Comparison of ENCODE assay signal across 11 mouse cellular contexts in genomic region chr5:131948571-131949151, GRCm38 (mm10).
DNase-seq lines count a peak whose midpoint lies in the region; ATAC-seq lines count a peak whose summit lies in the region.
"Had no signal": no experiment of that assay in that cellular context is flagged by ENCODE, and none has a peak within 500 bp of the region (broad histone marks: within the 10 kb centered on the region; RNA-seq: fewer than 3 reads in every experiment).

No protein-coding gene starts in this region.

- no peaks in the 10 kb centered on the region for H3K9me3 ChIP-seq in embryonic facial prominence, embryonic 14.5 days (ENCODE audit: control insufficient read depth, low read length)
- no peaks in the 10 kb centered on the region for H3K9me3 ChIP-seq in hindbrain, embryonic 13.5 days
- no peaks in the 10 kb centered on the region for H3K9me3 ChIP-seq in midbrain, embryonic 13.5 days
- H3K9me3 ChIP-seq: heart, embryonic 10.5 days had no signal

- ATAC-seq in embryonic facial prominence, embryonic 14.5 days (ENCODE audit: low read depth), result peak; percentile 63; the same call in 1 of the 2 replicates
- 0 out of 2 replicates have a peak, but pooled peaks have one; percentile 39 for ATAC-seq in hindbrain, embryonic 13.5 days (ENCODE audit: low FRiP score)
- 0 out of 2 replicates have a peak, but pooled peaks have one; percentile 37 for ATAC-seq in midbrain, embryonic 13.5 days

- peak overlapping the region; percentile 75 for H3K27ac ChIP-seq in embryonic facial prominence, embryonic 14.5 days (replicated peaks; ENCODE audit: low read depth, low read length)
- H3K27ac ChIP-seq in hindbrain, embryonic 13.5 days, result peak overlapping the region; percentile 84
- H3K27ac ChIP-seq in midbrain, embryonic 13.5 days, result peak overlapping the region; percentile 79
- H3K27ac ChIP-seq: heart, embryonic 10.5 days had no signal

- peak; percentile 61 for DNase-seq in embryo, embryonic 10.5 days (ENCODE audit: low spot score)
- peak; percentile 71 for DNase-seq in embryonic facial prominence, embryonic 14.5 days (ENCODE audit: low spot score)
- no peak for DNase-seq in natural killer cell, adult 2 months (ENCODE audit: low spot score in 2 of 2)
- no peak for DNase-seq in layer of hippocampus, postnatal 25 days (ENCODE audit: extremely low spot score in 1 of 2, low spot score in 1 of 2)
- DNase-seq in thymus, postnatal 0 days (ENCODE audit: low spot score), result no peak
- DNase-seq: kidney, adult 18-20 months; layer of hippocampus, postnatal 36 days; lung, adult 18-20 months had no signal

- no peaks in the 10 kb centered on the region for H3K36me3 ChIP-seq in embryonic facial prominence, embryonic 14.5 days (ENCODE audit: control insufficient read depth, insufficient read depth, low read length)
- no peaks in the 10 kb centered on the region for H3K36me3 ChIP-seq in hindbrain, embryonic 13.5 days
- H3K36me3 ChIP-seq in midbrain, embryonic 13.5 days, result no peaks in the 10 kb centered on the region
- H3K36me3 ChIP-seq: heart, embryonic 10.5 days had no signal

- no peak overlapping the region for H3K4me3 ChIP-seq in embryonic facial prominence, embryonic 14.5 days (ENCODE audit: low read depth, low read length)
- H3K4me3 ChIP-seq in hindbrain, embryonic 13.5 days, result no peak overlapping the region
- no peak overlapping the region for H3K4me3 ChIP-seq in midbrain, embryonic 13.5 days (replicated peaks)
- H3K4me3 ChIP-seq: heart, embryonic 10.5 days had no signal

- 17% methylated on average over 7 of the region's 7 CpGs for WGBS in embryonic facial prominence, embryonic 14.5 days
- 19% methylated on average over 7 of the region's 7 CpGs for WGBS in hindbrain, embryonic 13.5 days
- WGBS in midbrain, embryonic 13.5 days, result 13% methylated on average over 7 of the region's 7 CpGs

- H3K27me3 ChIP-seq in embryonic facial prominence, embryonic 14.5 days (replicated peaks; ENCODE audit: control insufficient read depth, insufficient read depth, low read length), result no peaks in the 10 kb centered on the region
- H3K27me3 ChIP-seq in hindbrain, embryonic 13.5 days, result no peaks in the 10 kb centered on the region
- no peaks in the 10 kb centered on the region for H3K27me3 ChIP-seq in midbrain, embryonic 13.5 days

- H3K4me1 ChIP-seq in embryonic facial prominence, embryonic 14.5 days (ENCODE audit: control insufficient read depth, insufficient read depth, low read length), result peaks cover 31% of the 10 kb centered on the region
- peaks cover 33% of the 10 kb centered on the region for H3K4me1 ChIP-seq in hindbrain, embryonic 13.5 days (replicated peaks)
- peaks cover 39% of the 10 kb centered on the region for H3K4me1 ChIP-seq in midbrain, embryonic 13.5 days (replicated peaks)
- H3K4me1 ChIP-seq: heart, embryonic 10.5 days had no signal

- peak overlapping the region; percentile 10; the same call in 1 of the 2 replicates for H3K4me2 ChIP-seq in embryonic facial prominence, embryonic 14.5 days (ENCODE audit: low read depth, low read length)
- H3K4me2 ChIP-seq in hindbrain, embryonic 13.5 days, result no peak overlapping the region
- no peak overlapping the region for H3K4me2 ChIP-seq in midbrain, embryonic 13.5 days (replicated peaks)

- 0 out of 2 replicates have a peak overlapping the region, but pooled peaks have one; percentile 23 for H3K9ac ChIP-seq in embryonic facial prominence, embryonic 14.5 days (ENCODE audit: low read depth, low read length)
- H3K9ac ChIP-seq in hindbrain, embryonic 13.5 days, result no peak overlapping the region
- H3K9ac ChIP-seq in midbrain, embryonic 13.5 days (replicated peaks), result no peak overlapping the region

Comparison
In these comparisons a context has a peak if more than half of its experiments do, and no peak if none do; other contexts are left out.
1. DNase-seq: peak in embryo, embryonic 10.5 days (single experiment) and embryonic facial prominence, embryonic 14.5 days (single experiment); none in natural killer cell, adult 2 months (0 of 2), layer of hippocampus, postnatal 25 days (0 of 2) and thymus, postnatal 0 days (single experiment).
2. Peak in every context shown above with its lines, with median percentiles within 50 percentile points of each other: ATAC-seq and H3K27ac ChIP-seq.